Mouse (Mus musculus) ZHBTc4 (cell line): ENCODE results near the gene Tmem26.

Source experiments
- DNase-seq: peaks from one replicate; pipeline ENCODE4 v3.0.0-alpha.2; 2011; ENCODE audit warnings: low read depth, low spot score

The Tmem26 gene

DNA sequence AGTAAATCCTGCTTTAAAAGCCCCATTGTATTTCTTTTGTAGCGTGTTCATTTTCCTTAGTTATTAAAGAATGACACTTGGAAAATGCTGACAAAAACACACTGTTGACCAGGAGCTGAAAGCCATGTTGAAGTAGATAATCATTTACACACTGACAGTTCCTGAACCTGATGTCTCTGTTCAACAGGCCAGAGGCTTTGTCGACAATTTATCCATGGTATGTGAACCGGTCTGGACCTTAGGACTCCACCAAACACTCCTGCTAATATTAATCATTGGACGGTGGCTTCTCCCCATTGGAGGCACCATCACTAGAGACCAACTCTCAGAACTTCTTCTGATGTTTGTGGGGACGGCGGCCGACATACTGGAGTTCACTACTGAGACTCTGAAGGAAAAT lies 27.5 kb downstream of the Tmem26 start:
- no peak for DNase-seq

DNA sequence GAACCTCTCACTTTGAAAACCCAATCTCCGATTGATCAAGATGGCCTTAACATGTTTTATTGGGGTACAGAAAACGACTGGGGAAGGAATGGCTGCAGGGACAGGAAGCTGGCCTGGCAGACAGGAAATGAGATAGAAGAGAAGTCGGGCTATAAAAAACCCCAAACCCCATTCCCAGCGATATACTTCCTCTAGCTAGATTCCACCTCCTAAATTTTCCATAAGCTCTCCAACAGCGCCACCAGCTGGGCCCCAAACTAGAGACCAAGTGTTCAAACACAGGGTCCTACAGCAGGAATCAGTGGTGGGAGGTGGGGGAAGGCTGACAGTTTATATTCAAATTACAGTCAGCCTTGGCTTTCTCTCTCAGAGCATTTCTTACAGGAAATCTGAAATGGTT lies 35.8 kb downstream of the Tmem26 start:
- DNase-seq, result peak; percentile 42

DNA sequence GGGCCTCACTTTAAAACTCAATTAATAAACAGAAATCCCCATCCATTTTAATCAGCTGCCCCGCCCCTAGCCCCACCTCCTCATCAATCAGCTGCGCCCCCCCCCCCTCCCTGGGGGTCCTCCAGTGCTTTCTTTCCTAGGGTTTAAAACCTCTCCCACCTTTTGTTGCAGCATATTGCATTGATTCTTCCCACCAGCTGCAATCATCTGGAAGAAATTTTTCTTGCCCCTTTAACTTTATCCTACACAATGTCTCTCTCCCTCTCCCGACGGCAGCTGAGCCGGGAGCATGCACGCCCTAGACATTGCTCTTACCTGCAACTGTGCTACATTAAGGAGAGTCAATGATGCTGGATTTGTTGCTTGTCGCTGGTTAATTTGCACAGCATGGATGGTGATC lies 36.3 kb downstream of the Tmem26 start:
- no peak for DNase-seq

DNA sequence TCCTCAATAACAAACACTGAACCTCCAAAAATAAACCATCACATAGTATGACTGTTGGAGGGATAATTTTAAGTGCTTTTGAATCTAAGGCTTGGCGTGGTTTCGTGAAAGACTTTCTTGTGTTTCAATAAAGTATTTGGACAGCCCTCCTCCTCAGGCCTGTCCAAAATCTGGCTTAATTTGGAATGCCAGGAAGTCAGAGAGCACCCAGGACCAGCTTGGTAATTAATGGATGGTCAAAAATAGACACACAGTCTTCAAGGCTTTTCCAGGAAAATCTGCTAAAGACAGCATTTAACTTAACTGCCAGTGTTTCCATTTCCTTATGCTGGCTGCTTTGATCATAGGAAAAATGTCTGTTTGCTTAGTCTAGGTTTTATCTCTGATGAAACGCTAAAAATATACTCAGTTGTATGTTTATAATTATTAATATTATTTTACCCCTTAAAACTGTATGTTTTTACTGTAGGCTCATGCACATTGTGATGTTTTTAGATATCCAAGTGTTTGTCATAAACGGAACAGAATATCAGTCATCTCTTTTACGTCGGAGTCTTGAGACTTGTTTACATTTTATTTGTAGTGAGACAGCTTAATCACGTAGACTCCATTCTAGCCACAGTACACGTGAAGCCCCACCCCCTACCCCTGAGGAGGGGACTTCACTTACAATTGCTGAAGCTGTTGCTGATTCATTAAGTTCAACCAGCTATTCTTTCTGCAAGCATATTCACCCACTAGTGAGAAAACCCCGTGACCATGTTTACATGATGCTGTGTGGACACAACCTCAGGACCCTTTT lies 57.8 kb downstream of the Tmem26 start:
- no peak for DNase-seq

DNA sequence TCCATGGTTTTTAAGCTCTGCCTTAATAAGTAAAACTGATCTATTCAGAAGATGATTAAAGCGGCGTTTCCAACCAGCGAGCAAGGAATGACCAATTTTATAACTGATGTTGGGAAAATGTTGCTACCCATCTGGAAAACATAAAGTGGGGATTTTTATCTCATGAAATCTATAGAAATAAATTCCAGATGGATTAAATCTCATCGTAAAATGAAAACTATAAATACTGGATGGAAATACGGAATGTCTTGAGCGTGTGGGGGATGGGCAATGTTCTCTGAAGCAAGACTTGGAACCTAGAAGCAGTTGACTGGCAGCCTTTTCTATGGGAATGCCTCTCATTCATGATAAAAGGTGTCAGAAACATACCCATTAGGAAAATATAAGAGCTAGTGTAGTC lies 59.3 kb downstream of the Tmem26 start:
- no peak for DNase-seq

DNA sequence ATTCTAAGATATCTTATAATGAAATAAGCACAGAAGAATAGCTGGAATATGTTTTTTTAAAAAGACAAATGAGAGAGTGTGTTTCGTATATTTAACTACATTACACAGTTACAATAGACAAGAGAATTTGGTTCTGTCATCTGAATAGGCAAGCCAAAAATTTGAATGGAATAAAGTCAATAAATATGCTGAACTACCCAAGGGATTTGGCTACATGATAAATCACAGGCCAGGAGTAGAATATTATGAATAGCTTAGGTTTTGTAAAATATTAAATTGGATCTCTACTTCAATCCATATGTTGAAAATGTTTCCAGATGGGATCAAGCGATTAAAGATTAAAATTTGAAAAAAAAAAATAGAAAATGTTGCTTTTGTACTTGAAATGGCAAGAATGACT lies 60.4 kb downstream of the Tmem26 start:
- DNase-seq, result no peak

DNA sequence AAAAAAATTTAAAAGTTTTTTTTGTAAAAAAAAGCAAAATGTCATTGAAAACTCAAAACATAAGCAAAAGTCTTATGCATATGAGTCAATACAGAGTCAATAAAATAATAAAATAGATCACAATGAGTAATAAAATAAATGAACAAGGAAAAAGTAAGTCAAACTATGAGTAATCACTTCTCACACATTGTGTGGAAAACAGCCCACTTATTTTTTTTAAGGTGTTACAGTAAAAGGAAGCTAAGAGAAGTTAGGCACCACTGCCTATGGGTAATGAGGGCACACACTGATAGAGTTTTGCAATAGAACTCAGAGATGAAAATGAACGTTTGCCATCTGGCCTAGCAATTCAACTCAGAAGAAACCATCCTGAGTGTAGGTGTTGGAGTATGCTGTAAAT lies 61.0 kb downstream of the Tmem26 start:
- DNase-seq, result no peak

DNA sequence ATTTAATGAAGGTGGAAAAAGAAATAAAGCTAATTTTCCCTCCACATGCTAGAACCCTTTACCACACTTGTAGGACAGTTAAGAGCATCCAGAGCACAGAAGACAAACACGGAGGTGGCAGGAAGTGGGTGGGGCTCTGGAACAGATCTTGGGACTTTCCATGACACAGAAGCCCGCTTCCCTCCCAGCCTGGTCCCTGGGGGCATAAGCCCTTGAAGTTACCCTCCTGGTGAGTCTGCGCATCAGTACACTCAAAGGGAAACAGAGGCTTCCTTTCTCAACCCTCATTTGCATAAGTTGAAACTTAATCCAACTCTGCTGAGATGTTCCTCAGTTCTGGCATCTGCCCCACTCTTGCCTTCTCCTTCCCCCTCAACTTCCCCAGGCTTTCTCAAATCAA lies 72.0 kb downstream of the Tmem26 start:
- peak; percentile 97 for DNase-seq

DNA sequence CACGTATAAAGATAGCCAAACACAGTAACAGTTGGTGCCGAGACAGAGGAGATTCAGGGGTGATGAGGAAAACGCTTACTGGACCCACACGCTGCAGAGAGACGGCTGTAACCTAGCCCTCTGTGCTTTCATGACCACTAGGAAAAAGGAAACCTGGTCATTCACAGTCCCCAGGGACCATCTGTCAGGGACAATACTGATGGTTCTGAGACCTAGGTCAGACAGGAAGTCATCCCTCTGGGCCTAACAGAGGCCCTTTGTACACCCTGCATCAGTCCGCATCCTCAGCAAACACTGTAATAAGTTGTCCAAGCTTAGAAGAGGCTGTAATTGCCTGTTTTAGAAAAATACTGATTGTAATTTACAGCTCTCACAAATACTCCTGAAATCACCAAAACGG lies 76.4 kb downstream of the Tmem26 start:
- DNase-seq, result no peak

DNA sequence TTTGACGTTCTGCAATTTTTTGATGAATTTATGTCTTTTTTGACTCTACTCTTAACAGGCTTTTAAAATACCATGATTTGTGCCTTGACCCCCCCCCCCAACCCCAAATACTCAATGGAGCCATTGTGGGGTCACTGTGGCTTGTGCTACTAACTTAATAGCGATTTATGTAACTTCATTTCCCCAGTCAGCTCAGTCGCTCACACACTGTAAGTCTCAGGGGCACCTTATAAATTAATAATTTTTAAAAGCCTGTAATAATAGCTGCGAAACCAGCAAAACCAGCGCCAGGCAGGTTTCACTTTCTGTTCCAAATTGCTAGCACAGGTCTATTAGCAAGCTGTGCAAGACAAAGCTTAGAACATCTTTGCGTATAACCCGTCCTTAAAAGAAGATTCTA lies 76.9 kb downstream of the Tmem26 start:
- no peak for DNase-seq

DNA sequence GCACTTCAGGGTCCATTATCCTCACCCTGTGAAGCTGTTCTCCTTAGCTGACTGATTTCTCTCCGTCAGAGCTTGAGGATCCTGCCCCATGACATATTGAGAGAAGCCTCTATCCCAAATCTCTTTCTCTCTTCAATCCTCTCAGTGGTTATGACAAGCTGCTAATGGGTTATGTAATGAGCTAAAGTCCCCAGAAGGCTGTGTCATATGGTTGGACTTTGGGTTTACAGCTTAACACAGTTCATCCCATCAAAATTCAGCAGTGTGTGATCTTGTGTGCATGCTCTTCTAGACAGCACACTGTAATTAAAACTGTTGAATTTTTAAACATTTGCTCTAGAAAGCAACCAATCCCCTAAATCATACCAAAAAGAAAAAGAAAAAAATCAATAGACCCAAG lies 82.9 kb downstream of the Tmem26 start:
- DNase-seq, result no peak

DNA sequence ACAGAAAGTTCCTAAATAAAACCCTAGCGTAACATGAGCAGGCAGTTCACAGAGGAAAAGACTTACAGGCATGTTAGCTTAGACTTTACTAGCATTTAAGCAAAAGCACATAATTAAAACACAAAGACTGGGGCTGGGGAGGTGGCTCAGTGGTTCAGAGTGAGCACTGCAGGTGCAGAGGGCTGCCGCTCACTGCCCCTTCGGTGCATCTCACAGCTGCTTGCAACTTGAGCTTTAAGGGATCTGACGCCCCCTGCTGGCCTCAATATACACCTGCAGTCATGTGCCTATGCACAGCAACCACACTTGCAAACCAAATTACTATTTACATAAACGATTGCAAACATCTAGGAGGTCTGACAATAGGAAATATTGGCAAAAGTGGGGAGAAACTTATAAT lies 87.5 kb downstream of the Tmem26 start:
- peak; percentile 78 for DNase-seq

DNA sequence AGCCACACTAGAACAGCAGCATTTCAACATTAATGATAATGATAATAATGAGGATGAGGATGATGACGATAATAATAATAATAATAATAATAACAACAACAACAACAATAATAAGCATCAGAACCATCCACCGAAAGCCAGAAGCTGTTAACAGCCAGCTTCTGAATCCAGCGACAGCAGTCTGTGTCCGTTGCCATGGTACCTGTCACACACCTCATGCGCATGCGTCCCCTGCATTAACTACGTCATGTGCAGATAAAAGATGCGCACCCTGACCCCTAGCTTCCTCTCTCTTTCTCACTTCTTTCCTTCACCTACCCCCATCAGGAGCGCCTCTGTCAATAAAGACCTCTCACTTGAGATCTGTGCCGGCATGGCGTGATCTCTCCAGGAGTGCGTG lies 89.3 kb downstream of the Tmem26 start:
- DNase-seq, result no peak

DNA sequence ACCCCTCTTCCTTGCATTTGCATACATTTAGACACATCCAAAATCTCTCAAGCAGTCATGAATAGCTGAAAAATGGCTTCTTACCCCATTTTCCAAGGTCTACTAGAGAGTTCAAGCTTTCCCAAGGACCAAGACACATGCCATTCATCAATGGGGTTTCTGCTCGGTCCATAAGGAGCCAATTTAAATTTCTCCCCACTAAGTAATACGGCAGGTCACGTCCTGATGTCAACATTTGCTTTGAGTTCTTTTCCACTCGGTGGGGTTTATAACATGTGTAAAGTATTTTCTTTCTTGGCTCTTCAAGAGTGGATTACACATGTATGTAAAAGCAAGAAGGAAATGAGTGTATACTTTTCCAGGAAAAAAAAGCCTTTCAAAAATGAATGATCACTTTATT lies 93.8 kb downstream of the Tmem26 start:
- no peak for DNase-seq

DNA sequence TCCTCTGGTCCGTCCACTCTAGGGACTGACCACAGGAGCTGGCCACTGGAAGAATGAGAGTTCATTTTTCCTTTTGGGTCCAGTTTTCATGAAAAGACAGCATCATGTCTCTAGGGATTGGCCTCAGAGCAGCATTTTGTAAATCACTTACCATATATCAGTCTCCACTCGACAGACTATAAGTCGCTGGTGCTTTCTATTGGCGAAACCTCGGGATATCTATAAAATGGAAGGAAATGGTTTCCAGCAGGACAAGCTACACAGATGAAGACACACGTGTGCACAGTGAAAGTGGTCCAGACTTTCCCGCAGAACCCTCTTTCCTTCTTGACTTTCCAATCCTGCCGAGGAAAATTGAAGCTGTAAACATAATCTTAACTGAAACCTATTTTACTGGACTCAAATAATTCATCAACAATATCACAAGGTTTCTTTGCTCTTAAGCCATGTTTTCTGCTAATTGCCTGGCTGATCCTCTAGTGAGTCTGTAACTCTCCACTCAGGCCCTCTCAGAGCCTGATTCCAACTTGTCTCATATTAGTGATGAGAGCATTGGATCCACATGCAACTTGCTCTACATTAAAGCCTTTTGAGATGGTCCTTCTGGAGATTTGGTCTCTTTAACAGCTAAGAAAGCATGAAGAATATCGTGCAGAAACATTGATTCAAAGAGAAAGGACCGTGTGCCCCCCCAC lies 94.8 kb downstream of the Tmem26 start:
- DNase-seq, result no peak

DNA sequence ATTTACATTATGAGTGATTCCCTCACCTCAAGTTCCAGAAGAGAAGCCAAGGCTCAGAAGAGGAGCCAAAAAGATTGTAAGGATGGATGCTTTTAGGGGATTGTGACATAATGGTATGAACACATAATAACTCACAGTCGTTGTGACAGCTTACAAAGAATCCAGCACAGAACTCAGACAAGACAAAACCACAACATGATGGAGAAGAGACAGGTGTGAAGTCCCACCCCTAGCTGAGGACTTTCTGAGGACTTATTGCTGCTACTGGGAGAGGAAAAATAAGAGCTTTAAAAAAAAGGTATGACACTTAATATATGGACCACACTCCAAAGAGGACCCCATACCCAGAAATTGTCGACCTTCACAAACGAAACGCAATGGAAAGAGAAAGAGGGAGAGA lies 101.1 kb downstream of the Tmem26 start:
- DNase-seq, result no peak
